Mouse (Mus musculus) cerebellum, adult 8-10 months (tissue): Measurements from ENCODE around the gene Zfp36l2.
"Not testable (repeated sequence)": the region's sequence is repeated elsewhere in the genome, so short reads cannot be mapped to it uniquely, and the experiment has no call there.

Experiments
- DNase-seq: peaks from one replicate; pipeline ENCODE4 v3.0.0; 2022

The Zfp36l2 gene

GRCm38 (mm10) chr17:84194282-84195002 lies 6.7 kb upstream of the Zfp36l2 start:
- DNase-seq, result no peak

- DNase-seq, result no peak
These were observed 5.7 kb upstream of the Zfp36l2 start for GRCm38 (mm10) chr17:84193411-84193810.

- DNase-seq, result no peak
These were observed 4.2 kb upstream of the Zfp36l2 start for GRCm38 (mm10) chr17:84191946-84192345.

GRCm38 (mm10) chr17:84190885-84191284 lies 3.1 kb upstream of the Zfp36l2 start:
- peak; percentile 67 for DNase-seq

- no peak for DNase-seq
These were observed 1.5 kb upstream of the Zfp36l2 start for GRCm38 (mm10) chr17:84189127-84189854.

GRCm38 (mm10) chr17:84188374-84188961 lies 721 bp upstream of the Zfp36l2 start:
- peak; percentile 44 for DNase-seq

GRCm38 (mm10) chr17:84187264-84187663 lies 483 bp downstream of the Zfp36l2 start:
- not testable (repeated sequence) for DNase-seq

- no peak for DNase-seq
These were observed 1.1 kb downstream of the Zfp36l2 start for GRCm38 (mm10) chr17:84186451-84187202.

- no peak for DNase-seq
These were observed 1.9 kb downstream of the Zfp36l2 start for GRCm38 (mm10) chr17:84185581-84186450.

GRCm38 (mm10) chr17:84185011-84185411 lies 2.7 kb downstream of the Zfp36l2 start:
- no peak for DNase-seq

GRCm38 (mm10) chr17:84183291-84183781 lies 4.4 kb downstream of the Zfp36l2 start:
- no peak for DNase-seq

GRCm38 (mm10) chr17:84182311-84183271 lies 5.2 kb downstream of the Zfp36l2 start:
- no peak for DNase-seq

- no peak for DNase-seq
These were observed 6.0 kb downstream of the Zfp36l2 start for GRCm38 (mm10) chr17:84181502-84182310.

GRCm38 (mm10) chr17:84180715-84181501 lies 6.8 kb downstream of the Zfp36l2 start:
- no peak for DNase-seq

GRCm38 (mm10) chr17:84179973-84180365 lies 7.8 kb downstream of the Zfp36l2 start:
- no peak for DNase-seq

- no peak for DNase-seq
These were observed 8.4 kb downstream of the Zfp36l2 start for GRCm38 (mm10) chr17:84179026-84179972.

GRCm38 (mm10) chr17:84177481-84177880 lies 10.3 kb downstream of the Zfp36l2 start:
- no peak for DNase-seq

- no peak for DNase-seq
These were observed 11.3 kb downstream of the Zfp36l2 start for GRCm38 (mm10) chr17:84176446-84176845.
